Mouse (Mus musculus) liver, embryonic 14.5 days (tissue): Measurements from ENCODE around the gene Sept5.

Experiments
- CTCF ChIP-seq: IDR thresholded peaks from 2 replicates; pipeline ENCODE4 v1.5.1; 2016; ENCODE audit warnings: antibody characterized with exemption, low read depth, control low read depth
- EP300 ChIP-seq: IDR thresholded peaks from 2 replicates; pipeline ENCODE4 v1.6.1; 2016; ENCODE audit warnings: antibody characterized with exemption, low read depth

GRCm38 (mm10) chr16:18581623-18582205, 48.0 kb downstream of the Sept5 start:
- TF ChIP-seq EP300, result no peak
- no peak for TF ChIP-seq CTCF
